Mouse (Mus musculus): ENCODE results near the gene Fgfr2. TPM values are rescaled to one million over a fixed set of nuclear protein-coding genes. Genes with fewer than 3 reads are reported as not detected.

Gene Fgfr2
- polyA plus RNA-seq, 1 experiment: 1.7 TPM

DNA sequence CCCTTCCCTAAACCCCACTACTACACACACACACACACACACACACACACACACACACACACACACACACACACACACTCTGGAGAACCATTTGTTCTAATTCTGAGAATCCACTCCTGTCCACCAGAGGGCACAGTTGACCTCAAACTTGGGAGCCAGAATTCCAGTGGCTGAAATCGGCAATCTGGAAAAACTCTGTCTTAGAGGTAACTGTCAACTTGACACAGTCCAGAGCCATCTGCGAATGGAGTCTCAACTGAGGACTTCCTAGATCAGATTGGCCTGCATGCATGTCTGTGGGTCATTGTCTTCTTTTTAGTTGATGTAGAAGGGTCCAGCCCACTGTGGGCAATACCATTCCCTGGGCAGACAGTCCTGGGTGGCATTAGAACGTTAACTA is 2295.7 kb downstream of the Fgfr2 start:
- H3K79me3 ChIP-seq (ENCODE audit: low read depth): no peaks in the 10 kb centered on the region
- H3ac ChIP-seq (ENCODE audit: control insufficient read depth, insufficient read length, low read depth): no peak overlapping the region
- no peaks in the 10 kb centered on the region for H3K27me3 ChIP-seq (ENCODE audit: control insufficient read depth, insufficient read depth, insufficient read length)
- no peaks in the 10 kb centered on the region for H3K79me2 ChIP-seq (ENCODE audit: control insufficient read depth, insufficient read depth)
- no peaks in the 10 kb centered on the region for H3K36me3 ChIP-seq (ENCODE audit: control insufficient read depth, insufficient read depth)
- peak; percentile 7 for TF ChIP-seq CTCF (IDR thresholded peaks at IDR 0.05; ENCODE audit: control insufficient read depth, insufficient read depth, insufficient read length)
- no peak for TF ChIP-seq FOSL1 (IDR thresholded peaks at IDR 0.05; ENCODE audit: insufficient read depth, low read length, poor library complexity, severe bottlenecking)
- TF ChIP-seq CEBPB (IDR thresholded peaks at IDR 0.05; ENCODE audit: low read depth): no peak
- no peak for TF ChIP-seq MAX (IDR thresholded peaks at IDR 0.05)
- TF ChIP-seq MYOD1 (IDR thresholded peaks at IDR 0.05; ENCODE audit: control insufficient read depth, insufficient read length, low read depth): no peak
- no peak for TF ChIP-seq USF1 (IDR thresholded peaks at IDR 0.05; ENCODE audit: low read depth)
- no peak for TF ChIP-seq MYOG (IDR thresholded peaks at IDR 0.05; ENCODE audit: control insufficient read depth, extremely low read depth, insufficient read length)
- H3K4me3 ChIP-seq (ENCODE audit: insufficient read depth, poor library complexity, severe bottlenecking): no peak overlapping the region

GRCm38 (mm10) chr7:130826343-130826742 is 2296.8 kb downstream of the Fgfr2 start:
- H3K79me2 ChIP-seq (ENCODE audit: control insufficient read depth, insufficient read depth): no peaks in the 10 kb centered on the region
- TF ChIP-seq MYOD1 (IDR thresholded peaks at IDR 0.05; ENCODE audit: control insufficient read depth, insufficient read length, low read depth) (no peak), USF1 (IDR thresholded peaks at IDR 0.05; ENCODE audit: low read depth) (no peak), MAX (IDR thresholded peaks at IDR 0.05) (no peak), FOSL1 (IDR thresholded peaks at IDR 0.05; ENCODE audit: insufficient read depth, low read length, poor library complexity, severe bottlenecking) (no peak), MYOG (IDR thresholded peaks at IDR 0.05; ENCODE audit: control insufficient read depth, extremely low read depth, insufficient read length) (no peak), CTCF (IDR thresholded peaks at IDR 0.05; ENCODE audit: control insufficient read depth, insufficient read depth, insufficient read length) (no peak), CEBPB (IDR thresholded peaks at IDR 0.05; ENCODE audit: low read depth) (no peak)
- H3K4me3 ChIP-seq (ENCODE audit: insufficient read depth, poor library complexity, severe bottlenecking): no peak overlapping the region
- H3K79me3 ChIP-seq (ENCODE audit: low read depth): no peaks in the 10 kb centered on the region
- H3K27me3 ChIP-seq (ENCODE audit: control insufficient read depth, insufficient read depth, insufficient read length): no peaks in the 10 kb centered on the region
- no peak overlapping the region for H3ac ChIP-seq (ENCODE audit: control insufficient read depth, insufficient read length, low read depth)
- no peaks in the 10 kb centered on the region for H3K36me3 ChIP-seq (ENCODE audit: control insufficient read depth, insufficient read depth)

- H3ac ChIP-seq (ENCODE audit: control insufficient read depth, insufficient read length, low read depth): no peak overlapping the region
- H3K79me2 ChIP-seq (ENCODE audit: control insufficient read depth, insufficient read depth): no peaks in the 10 kb centered on the region
- no peaks in the 10 kb centered on the region for H3K27me3 ChIP-seq (ENCODE audit: control insufficient read depth, insufficient read depth, insufficient read length)
- H3K79me3 ChIP-seq (ENCODE audit: low read depth): no peaks in the 10 kb centered on the region
- no peak for TF ChIP-seq MYOD1 (IDR thresholded peaks at IDR 0.05; ENCODE audit: control insufficient read depth, insufficient read length, low read depth)
- no peak for TF ChIP-seq MAX (IDR thresholded peaks at IDR 0.05)
- no peak for TF ChIP-seq FOSL1 (IDR thresholded peaks at IDR 0.05; ENCODE audit: insufficient read depth, low read length, poor library complexity, severe bottlenecking)
- no peak for TF ChIP-seq CTCF (IDR thresholded peaks at IDR 0.05; ENCODE audit: control insufficient read depth, insufficient read depth, insufficient read length)
- TF ChIP-seq USF1 (IDR thresholded peaks at IDR 0.05; ENCODE audit: low read depth): no peak
- no peak for TF ChIP-seq MYOG (IDR thresholded peaks at IDR 0.05; ENCODE audit: control insufficient read depth, extremely low read depth, insufficient read length)
- no peak for TF ChIP-seq CEBPB (IDR thresholded peaks at IDR 0.05; ENCODE audit: low read depth)
- no peak overlapping the region for H3K4me3 ChIP-seq (ENCODE audit: insufficient read depth, poor library complexity, severe bottlenecking)
- no peaks in the 10 kb centered on the region for H3K36me3 ChIP-seq (ENCODE audit: control insufficient read depth, insufficient read depth)
Measured at GRCm38 (mm10) chr7:130823992-130824391, 2299.2 kb downstream of the Fgfr2 start.

- Histone ChIP-seq H3K36me3 (ENCODE audit: control insufficient read depth, insufficient read depth) (no peaks in the 10 kb centered on the region), H3K79me2 (ENCODE audit: control insufficient read depth, insufficient read depth) (no peaks in the 10 kb centered on the region), H3K4me3 (ENCODE audit: insufficient read depth, poor library complexity, severe bottlenecking) (no peak overlapping the region), H3K27me3 (ENCODE audit: control insufficient read depth, insufficient read depth, insufficient read length) (no peaks in the 10 kb centered on the region), H3ac (ENCODE audit: control insufficient read depth, insufficient read length, low read depth) (no peak overlapping the region), H3K79me3 (ENCODE audit: low read depth) (no peaks in the 10 kb centered on the region)
- no peak for TF ChIP-seq FOSL1 (IDR thresholded peaks at IDR 0.05; ENCODE audit: insufficient read depth, low read length, poor library complexity, severe bottlenecking)
- TF ChIP-seq MYOG (IDR thresholded peaks at IDR 0.05; ENCODE audit: control insufficient read depth, extremely low read depth, insufficient read length): no peak
- TF ChIP-seq USF1 (IDR thresholded peaks at IDR 0.05; ENCODE audit: low read depth): no peak
- no peak for TF ChIP-seq CEBPB (IDR thresholded peaks at IDR 0.05; ENCODE audit: low read depth)
- TF ChIP-seq CTCF (IDR thresholded peaks at IDR 0.05; ENCODE audit: control insufficient read depth, insufficient read depth, insufficient read length): no peak
- no peak for TF ChIP-seq MAX (IDR thresholded peaks at IDR 0.05)
- no peak for TF ChIP-seq MYOD1 (IDR thresholded peaks at IDR 0.05; ENCODE audit: control insufficient read depth, insufficient read length, low read depth)
Measured at GRCm38 (mm10) chr7:130819624-130820023, 2303.5 kb downstream of the Fgfr2 start.

DNA sequence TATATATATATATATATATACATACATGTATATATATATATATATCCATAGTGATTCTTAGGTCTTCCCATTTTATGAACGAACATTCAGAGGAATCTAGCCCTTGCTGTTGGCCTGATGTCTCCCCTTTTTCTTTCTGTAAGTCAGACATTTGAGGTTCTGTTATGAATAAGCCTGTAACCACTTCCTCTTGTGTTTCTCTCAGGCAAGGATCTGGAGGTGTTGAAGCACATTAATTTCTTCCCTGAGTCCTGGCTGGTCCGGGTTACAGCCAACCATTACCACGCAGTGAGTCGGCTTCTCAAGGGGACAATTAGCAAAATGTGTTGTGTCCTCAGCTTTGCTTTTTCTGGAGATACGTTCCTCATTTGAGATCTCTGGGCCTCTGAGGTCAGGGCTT is 2304.3 kb downstream of the Fgfr2 start:
- no peak overlapping the region for H3K4me3 ChIP-seq (ENCODE audit: insufficient read depth, poor library complexity, severe bottlenecking)
- TF ChIP-seq FOSL1 (IDR thresholded peaks at IDR 0.05; ENCODE audit: insufficient read depth, low read length, poor library complexity, severe bottlenecking) (no peak), MYOG (IDR thresholded peaks at IDR 0.05; ENCODE audit: control insufficient read depth, extremely low read depth, insufficient read length) (no peak)

GRCm38 (mm10) chr7:130816243-130816642 is 2306.9 kb downstream of the Fgfr2 start:
- Histone ChIP-seq H3K36me3 (ENCODE audit: control insufficient read depth, insufficient read depth) (no peaks in the 10 kb centered on the region), H3K27me3 (ENCODE audit: control insufficient read depth, insufficient read depth, insufficient read length) (no peaks in the 10 kb centered on the region), H3K79me3 (ENCODE audit: low read depth) (no peaks in the 10 kb centered on the region), H3ac (ENCODE audit: control insufficient read depth, insufficient read length, low read depth) (no peak overlapping the region), H3K79me2 (ENCODE audit: control insufficient read depth, insufficient read depth) (no peaks in the 10 kb centered on the region), H3K4me3 (ENCODE audit: insufficient read depth, poor library complexity, severe bottlenecking) (no peak overlapping the region)
- no peak for TF ChIP-seq CEBPB (IDR thresholded peaks at IDR 0.05; ENCODE audit: low read depth)
- TF ChIP-seq FOSL1 (IDR thresholded peaks at IDR 0.05; ENCODE audit: insufficient read depth, low read length, poor library complexity, severe bottlenecking): no peak
- no peak for TF ChIP-seq USF1 (IDR thresholded peaks at IDR 0.05; ENCODE audit: low read depth)
- TF ChIP-seq MYOG (IDR thresholded peaks at IDR 0.05; ENCODE audit: control insufficient read depth, extremely low read depth, insufficient read length): no peak
- no peak for TF ChIP-seq MAX (IDR thresholded peaks at IDR 0.05)
- no peak for TF ChIP-seq MYOD1 (IDR thresholded peaks at IDR 0.05; ENCODE audit: control insufficient read depth, insufficient read length, low read depth)
- no peak for TF ChIP-seq CTCF (IDR thresholded peaks at IDR 0.05; ENCODE audit: control insufficient read depth, insufficient read depth, insufficient read length)

More for the DNA sequence above, 2304.3 kb downstream of the Fgfr2 start:
- H3K79me2 ChIP-seq (ENCODE audit: control insufficient read depth, insufficient read depth): no peaks in the 10 kb centered on the region
- H3K79me3 ChIP-seq (ENCODE audit: low read depth): no peaks in the 10 kb centered on the region
- no peaks in the 10 kb centered on the region for H3K27me3 ChIP-seq (ENCODE audit: control insufficient read depth, insufficient read depth, insufficient read length)
- no peak overlapping the region for H3ac ChIP-seq (ENCODE audit: control insufficient read depth, insufficient read length, low read depth)
- H3K36me3 ChIP-seq (ENCODE audit: control insufficient read depth, insufficient read depth): no peaks in the 10 kb centered on the region
